Mouse (Mus musculus) spleen, adult 2 months (tissue): Measurements from ENCODE around the gene Slc30a5.

ENCODE experiments used
- CTCF ChIP-seq: fragments of 200-500 bp; IDR thresholded peaks from 2 replicates; pipeline ENCODE4 v1.5.1; 2011; ENCODE audit warnings: mild to moderate bottlenecking, inconsistent platforms; ENCODE audit not compliant: insufficient read depth, insufficient read length, insufficient replicate concordance; ENCODE audit errors: extremely low read depth
- POLR2A ChIP-seq: fragments of 200-500 bp; IDR thresholded peaks from 2 replicates; pipeline ENCODE4 v1.6.1; 2011; ENCODE audit warnings: low read depth, low read length, inconsistent platforms

- TF ChIP-seq CTCF: no peak
- TF ChIP-seq POLR2A: no peak
Measured at GRCm38 (mm10) chr13:100843944-100844343, 10.7 kb upstream of the Slc30a5 start.
